Mouse (Mus musculus) C2C12 (cell line): ENCODE data around the gene Ces1d. TPM values are rescaled to one million over a fixed set of nuclear protein-coding genes. Genes with fewer than 3 reads are reported as not detected.
"Not testable (repeated sequence)": the region's sequence is repeated elsewhere in the genome, so short reads cannot be mapped to it uniquely, and the experiment has no call there.

ENCODE experiments used
- H3K27me3 ChIP-seq: one replicate; pipeline ENCODE4 v1.6.1; 2011; ENCODE audit not compliant: control insufficient read depth, insufficient read depth, insufficient read length
- H3K36me3 ChIP-seq: one replicate; pipeline ENCODE4 v1.6.1; 2011; ENCODE audit not compliant: control insufficient read depth, insufficient read depth
- H3K4me3 ChIP-seq: one replicate; pipeline ENCODE4 v1.5.1; 2011; ENCODE audit warnings: mild to moderate bottlenecking, control low read depth; ENCODE audit not compliant: poor library complexity, insufficient read depth, severe bottlenecking
- H3K79me2 ChIP-seq: one replicate; pipeline ENCODE4 v1.6.1; 2011; ENCODE audit not compliant: control insufficient read depth, insufficient read depth
- H3K79me3 ChIP-seq: one replicate; pipeline ENCODE4 v1.6.1; 2011; ENCODE audit warnings: low read depth, control low read depth
- H3ac ChIP-seq: one replicate; pipeline ENCODE3; 2011; ENCODE audit warnings: low read depth; ENCODE audit not compliant: control insufficient read depth, insufficient read length
- CEBPB ChIP-seq: IDR thresholded peaks from one replicate; pipeline ENCODE4 v1.6.1; 2011; ENCODE audit warnings: low read depth, mild to moderate bottlenecking, control low read depth, moderate library complexity
- CTCF ChIP-seq: IDR thresholded peaks from one replicate; pipeline ENCODE4 v1.5.1; 2011; ENCODE audit not compliant: control insufficient read depth, insufficient read depth, insufficient read length
- FOSL1 ChIP-seq: IDR thresholded peaks from one replicate; pipeline ENCODE4 v1.8.0; 2011; ENCODE audit warnings: mild to moderate bottlenecking, low read length; ENCODE audit not compliant: poor library complexity, insufficient read depth, severe bottlenecking
- MAX ChIP-seq: IDR thresholded peaks from one replicate; pipeline ENCODE4 v1.6.1; 2011; ENCODE audit warnings: mild to moderate bottlenecking, control low read depth
- MYOD1 ChIP-seq: IDR thresholded peaks from one replicate; pipeline ENCODE4 v1.6.1; 2011; ENCODE audit warnings: low read depth; ENCODE audit not compliant: control insufficient read depth, insufficient read length
- MYOG ChIP-seq: IDR thresholded peaks from one replicate; pipeline ENCODE4 v1.6.1; 2011; ENCODE audit not compliant: control insufficient read depth, insufficient read length; ENCODE audit errors: extremely low read depth
- USF1 ChIP-seq: IDR thresholded peaks from one replicate; pipeline ENCODE4 v1.6.1; 2011; ENCODE audit warnings: low read depth, mild to moderate bottlenecking, control low read depth, moderate library complexity
- polyA plus RNA-seq: library from polyadenylated mRNA; unstranded; fragments of >200 nt; fragmentation: generic; extraction: Trizol; gene quantifications from one replicate; pipeline ENCODE4 v1.2.1, GENCODE M21; 2012; ENCODE audit warnings: missing spikeins

Gene Ces1d
- polyA plus RNA-seq, 1 experiment, result not detected

DNA sequence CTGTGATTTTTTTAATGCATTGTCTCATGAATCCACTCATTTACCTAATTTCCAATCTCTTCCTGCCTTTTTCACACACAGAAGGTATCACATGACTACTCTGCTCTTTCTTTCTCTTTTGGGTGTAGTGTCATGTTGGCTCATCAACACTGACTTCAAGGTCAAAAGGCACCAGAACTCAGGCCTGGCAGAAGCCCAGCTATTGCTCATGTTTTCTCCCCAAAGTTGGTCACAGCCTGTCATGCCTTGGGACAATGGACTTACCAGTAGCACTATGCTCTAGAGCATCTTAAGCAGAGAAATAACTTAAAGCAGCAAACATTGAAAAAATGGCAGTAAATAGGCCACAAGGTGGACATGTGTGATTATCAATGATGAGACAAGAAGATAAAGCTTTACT lies 13.5 kb upstream of the Ces1d start:
- Histone ChIP-seq H3K27me3 (no peaks in the 10 kb centered on the region), H3K79me2 (no peaks in the 10 kb centered on the region), H3K79me3 (no peaks in the 10 kb centered on the region), H3ac (no peak overlapping the region), H3K36me3 (no peaks in the 10 kb centered on the region), H3K4me3 (no peak overlapping the region)
- TF ChIP-seq FOSL1, result no peak

- H3K79me3 ChIP-seq, H3K4me3 ChIP-seq, H3K79me2 ChIP-seq, H3K36me3 ChIP-seq, H3K27me3 ChIP-seq, H3ac ChIP-seq: not testable (repeated sequence)
These were observed 1.5 kb upstream of the Ces1d start for GRCm38 (mm10) chr8:93199146-93199545.

DNA sequence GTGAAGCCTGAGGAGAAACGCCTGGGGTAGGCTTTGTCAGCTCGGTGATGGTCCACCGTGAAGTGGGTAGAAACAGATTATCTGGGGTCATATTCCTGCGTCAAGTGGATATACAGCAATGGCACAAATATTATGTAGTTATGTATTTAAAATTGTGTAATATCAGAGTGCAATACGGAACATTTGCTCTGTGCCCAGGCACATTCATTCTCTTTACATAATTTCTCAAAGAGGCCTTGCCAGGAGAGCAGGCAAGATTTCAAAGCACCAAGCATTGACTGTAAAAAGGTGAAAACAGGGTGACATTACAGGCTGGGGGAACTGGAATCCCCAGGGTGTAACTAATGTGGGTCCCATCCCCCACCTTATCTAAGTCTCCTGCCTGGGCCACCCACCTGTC lies 1.2 kb downstream of the Ces1d start:
- TF ChIP-seq CEBPB (no peak), FOSL1 (no peak), MAX (no peak), MYOD1 (no peak), MYOG (no peak), USF1 (no peak), CTCF (no peak)
- H3K79me2 ChIP-seq, result no peaks in the 10 kb centered on the region
- H3K4me3 ChIP-seq, result no peak overlapping the region
- H3K79me3 ChIP-seq, result no peaks in the 10 kb centered on the region
- no peaks in the 10 kb centered on the region for H3K36me3 ChIP-seq
- no peaks in the 10 kb centered on the region for H3K27me3 ChIP-seq
- no peak overlapping the region for H3ac ChIP-seq

GRCm38 (mm10) chr8:93180581-93181129 lies 17.0 kb downstream of the Ces1d start:
- H3K79me3 ChIP-seq, result no peaks in the 10 kb centered on the region
- no peak overlapping the region for H3K4me3 ChIP-seq
- no peaks in the 10 kb centered on the region for H3K79me2 ChIP-seq
- no peaks in the 10 kb centered on the region for H3K36me3 ChIP-seq
- H3K27me3 ChIP-seq, result no peaks in the 10 kb centered on the region
- H3ac ChIP-seq, result no peak overlapping the region
- TF ChIP-seq CTCF, result no peak
- TF ChIP-seq USF1, result no peak
- TF ChIP-seq CEBPB, result no peak

DNA sequence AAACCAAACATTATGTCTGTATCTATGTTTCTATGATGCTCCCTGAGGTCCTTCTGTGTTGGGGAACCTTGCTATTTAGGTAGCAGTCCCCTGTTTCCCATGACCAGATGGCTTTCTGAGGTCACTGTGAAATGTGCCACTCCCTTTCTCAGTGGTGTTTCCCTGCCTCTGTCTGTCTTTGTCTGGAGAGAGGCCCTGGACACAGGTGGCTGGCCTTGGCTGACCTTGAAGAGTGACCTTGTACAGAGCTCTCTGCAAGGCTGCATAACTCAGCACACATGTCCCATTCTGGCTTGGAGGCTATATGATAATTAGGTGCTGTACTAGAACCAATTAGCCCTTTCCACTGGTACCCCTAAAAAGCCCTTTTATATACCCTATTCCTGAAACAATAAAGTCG lies 21.0 kb downstream of the Ces1d start:
- Histone ChIP-seq H3K36me3 (no peaks in the 10 kb centered on the region), H3K79me3 (no peaks in the 10 kb centered on the region), H3K4me3 (no peak overlapping the region), H3K27me3 (no peaks in the 10 kb centered on the region), H3K79me2 (no peaks in the 10 kb centered on the region), H3ac (no peak overlapping the region)
- no peak for TF ChIP-seq FOSL1
- TF ChIP-seq MAX, result no peak
- TF ChIP-seq CEBPB, result no peak
- no peak for TF ChIP-seq CTCF
- no peak for TF ChIP-seq MYOG
- TF ChIP-seq USF1, result no peak
- TF ChIP-seq MYOD1, result no peak

DNA sequence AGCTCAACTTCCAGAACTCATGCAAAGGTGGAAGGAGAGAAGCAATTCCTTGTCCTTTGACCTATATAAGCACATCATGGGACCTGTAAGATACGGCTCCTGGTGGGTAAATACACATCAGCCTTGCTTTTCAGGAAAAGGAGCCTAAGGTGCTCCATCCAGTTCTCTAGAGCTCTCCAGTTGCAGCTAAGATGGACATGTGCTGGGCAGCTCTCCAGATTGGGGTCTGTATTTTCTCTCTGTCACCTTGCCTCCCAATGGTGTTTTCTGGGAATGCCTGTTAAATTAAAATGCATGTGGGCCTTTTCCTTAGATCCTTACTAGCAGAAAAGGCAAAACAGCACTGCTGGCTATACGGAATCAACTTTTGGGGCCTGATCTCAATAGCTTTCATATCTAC lies 23.1 kb downstream of the Ces1d start:
- no peaks in the 10 kb centered on the region for H3K27me3 ChIP-seq
- H3K79me3 ChIP-seq, result no peaks in the 10 kb centered on the region
- no peak overlapping the region for H3ac ChIP-seq
- no peak for TF ChIP-seq USF1
- no peak for TF ChIP-seq CEBPB
- no peak for TF ChIP-seq FOSL1
- TF ChIP-seq MYOG, result no peak
- no peak for TF ChIP-seq MAX
- no peak for TF ChIP-seq MYOD1
- TF ChIP-seq CTCF, result no peak
- no peaks in the 10 kb centered on the region for H3K36me3 ChIP-seq
- no peak overlapping the region for H3K4me3 ChIP-seq
- H3K79me2 ChIP-seq, result no peaks in the 10 kb centered on the region
